Mouse (Mus musculus) megakaryocyte, embryonic 14.5 days (primary cell): ENCODE results near the gene Ifnl3. TPM values are rescaled to one million over a fixed set of nuclear protein-coding genes. Genes with fewer than 3 reads are reported as not detected.

Experiments used
- H3K27me3 ChIP-seq: replicated peaks from 2 replicates; pipeline ENCODE3; 2012; ENCODE audit warnings: inconsistent platforms
- H3K36me3 ChIP-seq: replicated peaks from 2 replicates; pipeline ENCODE3; 2012; ENCODE audit warnings: low read length, inconsistent platforms, mixed read lengths
- H3K4me1 ChIP-seq: 2 replicates; pipeline ENCODE4 v1.6.1; 2012; ENCODE audit warnings: inconsistent platforms
- H3K4me3 ChIP-seq: replicated peaks from 2 replicates; pipeline ENCODE3; 2012; ENCODE audit warnings: moderate library complexity, mild to moderate bottlenecking, inconsistent platforms
- H3K9me3 ChIP-seq: 2 replicates; pipeline ENCODE4 v1.6.1; 2012; ENCODE audit warnings: inconsistent platforms
- FLI1 ChIP-seq: IDR thresholded peaks from 2 replicates; pipeline ENCODE4 v1.6.1; 2012; ENCODE audit warnings: low read length, inconsistent platforms, mixed read lengths
- GATA1 ChIP-seq: IDR thresholded peaks from 3 replicates; pipeline ENCODE4 v1.6.1; 2012; ENCODE audit warnings: mixed read lengths, low read length, inconsistent platforms, borderline replicate concordance
- polyA plus RNA-seq: library from polyadenylated mRNA; stranded (reverse); fragments of >175 nt; gene quantifications from 2 replicates; pipeline ENCODE4 v1.2.3, GENCODE M21; 2012; ENCODE audit warnings: low replicate concordance; ENCODE audit not compliant: insufficient read depth

Ifnl3 gene
- polyA plus RNA-seq, 1 experiment, result not detected

GRCm38 (mm10) chr7:28562371-28562770, 39.7 kb downstream of the Ifnl3 start:
- TF ChIP-seq FLI1 (no peak), GATA1 (no peak)
- H3K27me3 ChIP-seq, result no peaks in the 10 kb centered on the region
- no peak overlapping the region for H3K4me3 ChIP-seq
- H3K36me3 ChIP-seq, result peaks cover 84% of the 10 kb centered on the region
- no peaks in the 10 kb centered on the region for H3K9me3 ChIP-seq
- H3K4me1 ChIP-seq, result peaks cover 70% of the 10 kb centered on the region

DNA sequence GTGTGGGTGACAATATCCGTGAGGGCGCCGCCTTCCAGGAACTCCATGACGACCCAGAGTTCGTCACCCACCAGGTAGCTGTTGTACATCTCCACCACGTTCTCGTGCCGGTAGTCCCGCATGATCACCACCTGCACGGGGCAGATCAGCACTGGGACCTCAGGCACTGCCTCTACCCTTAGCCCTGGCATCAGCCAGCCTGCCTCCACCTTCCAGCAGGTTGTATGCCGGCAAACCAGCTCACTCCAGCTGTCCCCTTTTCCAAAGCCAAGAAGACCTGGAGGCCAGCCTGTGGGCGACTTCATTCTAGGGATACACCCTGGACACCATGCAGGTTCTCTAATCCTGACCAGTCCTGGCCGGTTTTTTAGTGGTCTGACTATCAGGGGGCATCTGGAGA, 40.3 kb downstream of the Ifnl3 start:
- Histone ChIP-seq H3K9me3 (no peaks in the 10 kb centered on the region), H3K36me3 (peaks cover 90% of the 10 kb centered on the region), H3K4me1 (peaks cover 70% of the 10 kb centered on the region), H3K27me3 (no peaks in the 10 kb centered on the region), H3K4me3 (no peak overlapping the region)
- no peak for TF ChIP-seq GATA1
- no peak for TF ChIP-seq FLI1

GRCm38 (mm10) chr7:28565407-28565806, 42.8 kb downstream of the Ifnl3 start:
- TF ChIP-seq GATA1 (no peak), FLI1 (no peak)
- H3K36me3 ChIP-seq, result peaks cover 87% of the 10 kb centered on the region

DNA sequence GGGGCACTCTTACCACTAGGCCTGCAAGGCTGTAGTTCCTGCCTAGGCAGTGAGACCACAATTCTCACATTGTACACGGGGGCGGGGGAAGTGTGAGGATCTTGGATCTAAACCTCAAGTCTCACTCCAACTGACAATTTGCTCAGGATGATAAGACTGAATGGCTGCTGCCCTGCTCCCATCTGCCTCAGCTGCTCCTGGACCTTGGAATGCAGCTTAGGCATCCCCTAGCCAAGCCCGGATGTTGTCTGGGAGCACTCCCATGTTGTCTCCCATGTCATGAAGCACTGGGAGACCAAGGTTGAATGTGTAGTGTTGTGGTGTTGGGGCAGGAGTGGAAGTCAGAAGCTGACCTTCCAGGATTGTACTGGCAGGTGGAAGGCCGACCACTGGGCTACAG, 44.9 kb downstream of the Ifnl3 start:
- no peaks in the 10 kb centered on the region for H3K9me3 ChIP-seq
- no peak for TF ChIP-seq GATA1
- TF ChIP-seq FLI1, result no peak
- no peaks in the 10 kb centered on the region for H3K27me3 ChIP-seq
- H3K36me3 ChIP-seq, result peaks cover 70% of the 10 kb centered on the region
- no peak overlapping the region for H3K4me3 ChIP-seq
- peaks cover 65% of the 10 kb centered on the region for H3K4me1 ChIP-seq

More at GRCm38 (mm10) chr7:28565407-28565806, 42.8 kb downstream of the Ifnl3 start:
- Histone ChIP-seq H3K4me1 (peaks cover 60% of the 10 kb centered on the region), H3K27me3 (no peaks in the 10 kb centered on the region), H3K4me3 (no peak overlapping the region), H3K9me3 (no peaks in the 10 kb centered on the region)

DNA sequence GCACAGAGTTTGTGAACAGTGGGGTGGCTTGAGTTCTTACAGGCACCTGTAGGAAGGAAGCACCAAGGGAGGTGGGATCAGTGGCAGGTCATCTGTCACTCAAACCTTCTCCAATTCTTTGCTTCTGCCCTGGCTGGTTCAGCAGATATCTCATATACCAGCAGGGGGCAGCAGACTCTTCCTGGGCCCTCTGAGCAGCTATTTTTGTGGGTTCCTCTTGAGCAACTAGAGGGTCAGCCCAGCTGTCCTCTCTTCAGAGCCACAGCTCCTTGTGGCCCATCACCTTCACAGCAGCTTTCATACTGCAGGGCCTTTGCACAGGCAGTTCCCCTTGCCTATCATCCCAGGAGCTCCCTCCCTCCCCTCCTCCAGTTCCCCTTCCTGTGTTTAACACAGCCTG, 45.6 kb downstream of the Ifnl3 start:
- Histone ChIP-seq H3K27me3 (no peaks in the 10 kb centered on the region), H3K4me1 (peaks cover 67% of the 10 kb centered on the region), H3K4me3 (no peak overlapping the region), H3K36me3 (peaks cover 63% of the 10 kb centered on the region), H3K9me3 (no peaks in the 10 kb centered on the region)
- TF ChIP-seq FLI1 (no peak), GATA1 (no peak)

DNA sequence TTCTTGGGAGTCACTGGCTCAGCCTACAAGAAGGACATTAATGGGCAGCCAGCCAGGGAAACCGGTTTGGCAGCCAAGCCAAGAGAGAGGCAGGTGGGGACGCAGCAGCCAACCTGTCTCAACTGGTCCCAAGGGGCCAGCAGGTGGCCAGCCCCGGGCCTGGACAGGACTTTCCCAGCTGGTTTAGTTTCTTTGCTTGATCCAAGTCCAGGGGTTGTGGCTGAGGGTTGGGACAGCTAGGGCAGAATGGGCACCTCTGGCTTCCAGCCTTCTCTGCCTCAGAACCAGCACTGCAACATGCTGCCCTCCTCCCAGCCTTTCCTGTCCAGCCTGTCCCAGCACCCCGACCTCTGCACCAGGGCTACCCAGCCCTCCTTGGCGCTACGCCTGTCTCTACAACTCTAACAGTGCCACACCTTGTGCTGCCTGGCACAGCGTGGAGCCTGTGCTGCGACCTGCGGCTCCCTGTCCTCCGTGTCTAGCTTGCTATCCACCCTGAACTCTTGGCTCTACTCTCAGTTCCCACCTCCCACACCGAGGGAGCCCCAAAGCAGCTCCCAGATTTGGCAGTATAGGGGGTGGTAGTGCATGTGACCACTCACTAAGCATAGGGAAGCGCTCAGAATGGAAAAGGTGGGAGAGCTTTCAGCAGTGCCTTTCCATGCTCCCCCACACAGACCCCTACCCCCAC, 47.8 kb downstream of the Ifnl3 start:
- no peak for TF ChIP-seq GATA1
- TF ChIP-seq FLI1, result no peak
- Histone ChIP-seq H3K27me3 (no peaks in the 10 kb centered on the region), H3K9me3 (no peaks in the 10 kb centered on the region), H3K4me1 (peaks cover 82% of the 10 kb centered on the region), H3K4me3 (peak overlapping the region; percentile 26), H3K36me3 (peaks cover 41% of the 10 kb centered on the region)

DNA sequence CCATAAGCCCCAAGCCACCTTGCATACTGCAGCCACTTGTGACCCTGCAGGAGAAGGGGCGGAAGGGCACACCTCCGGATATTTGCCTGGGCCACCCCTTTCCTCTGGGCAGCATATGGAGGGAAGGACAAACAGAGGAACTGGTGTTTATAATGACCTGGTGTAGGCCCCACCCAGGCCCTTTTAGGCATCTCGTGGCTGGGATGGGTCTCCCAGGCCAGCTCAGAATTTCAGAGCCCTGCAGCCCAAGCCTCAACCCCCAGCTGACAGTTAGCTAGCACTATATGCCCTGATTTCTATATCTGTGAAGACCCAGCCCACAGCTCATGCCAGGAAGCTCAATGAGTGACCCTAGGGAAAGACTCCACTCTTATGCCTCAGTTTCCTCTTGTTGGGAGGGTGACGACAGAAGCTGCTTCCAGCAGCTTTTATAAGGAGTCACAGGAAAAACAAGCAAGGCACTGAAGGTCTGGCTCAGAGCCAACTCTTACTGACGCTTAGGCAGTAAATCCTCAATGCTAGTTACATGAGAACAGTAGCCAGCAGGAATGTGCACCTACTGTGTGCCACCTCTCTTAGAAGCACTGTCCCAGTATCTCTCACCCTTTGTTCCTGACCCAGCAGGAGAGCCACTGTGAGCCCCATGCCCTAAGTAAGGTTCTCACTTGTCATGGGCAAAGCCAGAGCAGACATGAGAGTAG, 48.5 kb downstream of the Ifnl3 start:
- Histone ChIP-seq H3K36me3 (peaks cover 34% of the 10 kb centered on the region), H3K4me1 (peaks cover 82% of the 10 kb centered on the region)

DNA sequence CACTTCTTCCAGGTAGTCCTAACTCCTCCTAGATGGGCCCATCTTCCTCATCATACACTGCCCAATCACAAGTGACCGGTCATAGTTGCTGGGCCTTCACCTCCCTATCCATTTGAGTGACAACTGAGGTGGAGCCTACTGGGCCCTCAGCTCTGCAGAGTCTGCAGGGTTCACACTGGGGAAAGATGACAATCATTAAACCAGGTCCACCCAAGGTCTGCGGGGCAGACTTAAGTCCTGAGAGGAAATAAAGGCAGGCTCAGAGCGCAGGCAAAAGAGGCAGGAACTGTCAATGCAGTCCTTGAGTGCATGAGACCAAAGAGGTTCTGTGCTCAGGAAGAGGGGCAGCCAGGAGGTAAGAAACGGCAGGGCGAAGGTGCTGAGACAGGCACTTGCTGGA, 50.1 kb downstream of the Ifnl3 start:
- no peak overlapping the region for H3K4me3 ChIP-seq
- no peaks in the 10 kb centered on the region for H3K27me3 ChIP-seq
- peaks cover 19% of the 10 kb centered on the region for H3K36me3 ChIP-seq
- peaks cover 82% of the 10 kb centered on the region for H3K4me1 ChIP-seq
- no peak for TF ChIP-seq GATA1
- no peak for TF ChIP-seq FLI1
- no peaks in the 10 kb centered on the region for H3K9me3 ChIP-seq

More for the DNA sequence above, 48.5 kb downstream of the Ifnl3 start:
- H3K4me3 ChIP-seq, result no peak overlapping the region
- H3K9me3 ChIP-seq, result no peaks in the 10 kb centered on the region
- no peak for TF ChIP-seq GATA1
- TF ChIP-seq FLI1, result no peak
- no peaks in the 10 kb centered on the region for H3K27me3 ChIP-seq

- H3K4me3 ChIP-seq, result no peak overlapping the region
- no peaks in the 10 kb centered on the region for H3K27me3 ChIP-seq
- TF ChIP-seq FLI1 (no peak), GATA1 (no peak)
- peaks cover 14% of the 10 kb centered on the region for H3K36me3 ChIP-seq
- H3K4me1 ChIP-seq, result peaks cover 82% of the 10 kb centered on the region
- H3K9me3 ChIP-seq, result no peaks in the 10 kb centered on the region
Observed at GRCm38 (mm10) chr7:28573236-28573635, 50.6 kb downstream of the Ifnl3 start.

Other genes starting within 250 kb of the Ifnl3 start
- 7.4 and 27.7 TPM in 2 replicates for gene Eid2b, start 245.1 kb upstream of the Ifnl3 start, polyA plus RNA-seq
- gene Selenov, start 231.7 kb upstream of the Ifnl3 start, polyA plus RNA-seq, result not detected in 2 replicates
- 0.22 TPM in 1 of 2 replicates, not detected in the other for gene Dll3, start 220.6 kb upstream of the Ifnl3 start, polyA plus RNA-seq
- 153 and 165 TPM in 2 replicates for gene Timm50, start 210.8 kb upstream of the Ifnl3 start, polyA plus RNA-seq
- gene Supt5, start 184.1 kb upstream of the Ifnl3 start, polyA plus RNA-seq, result 73.6 and 93.3 TPM in 2 replicates
- gene Rps16, start 172.2 kb upstream of the Ifnl3 start, polyA plus RNA-seq, result 495 and 2,789 TPM in 2 replicates
- 13.5 and 26.9 TPM in 2 replicates for gene Plekhg2, start 150.2 kb upstream of the Ifnl3 start, polyA plus RNA-seq
- 159 and 225 TPM in 2 replicates for gene Zfp36, start 142.6 kb upstream of the Ifnl3 start, polyA plus RNA-seq
- gene Med29, start 130.1 kb upstream of the Ifnl3 start, polyA plus RNA-seq, result 15.2 and 24.0 TPM in 2 replicates
- gene Paf1, start 129.9 kb upstream of the Ifnl3 start, polyA plus RNA-seq, result 38.6 and 78.0 TPM in 2 replicates
- 4.7 and 41.3 TPM in 2 replicates for gene Gmfg, start 85.4 kb upstream of the Ifnl3 start, polyA plus RNA-seq
- gene Lrfn1, start 70.9 kb upstream of the Ifnl3 start, polyA plus RNA-seq, result 3.4 and 4.0 TPM in 2 replicates
- gene Ifnl2, start 12.4 kb upstream of the Ifnl3 start, polyA plus RNA-seq, result not detected in 2 replicates
- not detected in 2 replicates for gene Sycn, start 18.0 kb downstream of the Ifnl3 start, polyA plus RNA-seq
- gene Nccrp1, start 24.4 kb downstream of the Ifnl3 start, polyA plus RNA-seq, result 0.28 TPM in 1 of 2 replicates, not detected in the other
- 125 and 217 TPM in 2 replicates for gene Samd4b, start 75.3 kb downstream of the Ifnl3 start, polyA plus RNA-seq
- gene Pak4, start 75.3 kb downstream of the Ifnl3 start, polyA plus RNA-seq, result 17.3 and 20.8 TPM in 2 replicates
- not detected in 2 replicates for gene Acp7, start 108.5 kb downstream of the Ifnl3 start, polyA plus RNA-seq
- not detected in 2 replicates for gene Fbxo27, start 170.0 kb downstream of the Ifnl3 start, polyA plus RNA-seq
- gene Fbxo17, start 194.0 kb downstream of the Ifnl3 start, polyA plus RNA-seq, result not detected in 2 replicates
- gene Mrps12, start 219.0 kb downstream of the Ifnl3 start, polyA plus RNA-seq, result 283 and 464 TPM in 2 replicates
- 16.1 and 18.5 TPM in 2 replicates for gene Sars2, start 219.2 kb downstream of the Ifnl3 start, polyA plus RNA-seq
- gene Ccer2, start 233.3 kb downstream of the Ifnl3 start, polyA plus RNA-seq, result not detected in 2 replicates
- gene Sirt2, start 243.9 kb downstream of the Ifnl3 start, polyA plus RNA-seq, result 230 and 254 TPM in 2 replicates
- 239 and 363 TPM in 2 replicates for gene Nfkbib, start 244.7 kb downstream of the Ifnl3 start, polyA plus RNA-seq